Mouse (Mus musculus) kidney, embryonic 14.5 days (tissue): Measurements from ENCODE around the gene Jade3. TPM values are rescaled to one million over a fixed set of nuclear protein-coding genes. Genes with fewer than 3 reads are reported as not detected.
"Not testable (repeated sequence)": the region's sequence is repeated elsewhere in the genome, so short reads cannot be mapped to it uniquely, and the experiment has no call there.

Experiments
- ATAC-seq: fragments of 200-750 bp; cut with Nextera tagmentation; 2 replicates; pipeline ENCODE4 v1.8.0; 2017; ENCODE audit warnings: moderate number of reproducible peaks, mild to moderate bottlenecking, moderate TSS enrichment, moderate library complexity; ENCODE audit not compliant: low FRiP score, low TSS enrichment
- H3K27ac ChIP-seq: fragments of 300-500 bp; sonication (generic); 2 replicates; pipeline ENCODE4 v1.5.1; 2014; ENCODE audit warnings: low read depth, mild to moderate bottlenecking, low read length, moderate library complexity, mixed read lengths
- H3K27me3 ChIP-seq: fragments of 300-500 bp; sonication (generic); 2 replicates; pipeline ENCODE4 v1.6.1; 2014; ENCODE audit warnings: mild to moderate bottlenecking, low read length; ENCODE audit not compliant: control insufficient read depth, insufficient read depth
- H3K36me3 ChIP-seq: fragments of 300-500 bp; sonication (generic); 2 replicates; pipeline ENCODE4 v1.6.1; 2014; ENCODE audit warnings: low read length, mixed read lengths; ENCODE audit not compliant: control insufficient read depth, insufficient read depth
- H3K4me1 ChIP-seq: fragments of 300-500 bp; sonication (generic); 2 replicates; pipeline ENCODE4 v1.6.1; 2014; ENCODE audit warnings: low read length, mixed read lengths; ENCODE audit not compliant: control insufficient read depth, insufficient read depth
- H3K4me2 ChIP-seq: fragments of 300-500 bp; sonication (generic); replicated peaks from 2 replicates; pipeline ENCODE4 v1.6.1; 2014; ENCODE audit warnings: low read depth, mild to moderate bottlenecking, low read length
- H3K4me3 ChIP-seq: fragments of 300-500 bp; sonication (generic); 2 replicates; pipeline ENCODE4 v1.5.1; 2014; ENCODE audit warnings: mild to moderate bottlenecking, low read length
- H3K9ac ChIP-seq: fragments of 300-500 bp; sonication (generic); 2 replicates; pipeline ENCODE4 v1.6.1; 2014; ENCODE audit warnings: low read depth, mild to moderate bottlenecking, low read length, moderate library complexity
- H3K9me3 ChIP-seq: fragments of 300-500 bp; sonication (generic); 2 replicates; pipeline ENCODE4 v1.6.1; 2016; ENCODE audit warnings: low read length; ENCODE audit not compliant: control insufficient read depth
- WGBS: fragments of 180-500 bp; shearing (Covaris S2); extraction: QIAGEN DNeasy Blood & Tissue Kit; methylation state at CpG from one replicate; pipeline ENCODE4 v1.1.7; 2014; 5-methylcytosine and 5-hydroxymethylcytosine counted together
- polyA plus RNA-seq: library from polyadenylated mRNA; unstranded; fragments of >200 nt; fragmentation: Nextera tagmentation; extraction: Ambion mirVana; gene quantifications from 2 replicates; pipeline ENCODE4 v1.2.1, GENCODE M21; 2014

The Jade3 gene
- polyA plus RNA-seq: 6.4 and 12.8 TPM in 2 replicates

DNA sequence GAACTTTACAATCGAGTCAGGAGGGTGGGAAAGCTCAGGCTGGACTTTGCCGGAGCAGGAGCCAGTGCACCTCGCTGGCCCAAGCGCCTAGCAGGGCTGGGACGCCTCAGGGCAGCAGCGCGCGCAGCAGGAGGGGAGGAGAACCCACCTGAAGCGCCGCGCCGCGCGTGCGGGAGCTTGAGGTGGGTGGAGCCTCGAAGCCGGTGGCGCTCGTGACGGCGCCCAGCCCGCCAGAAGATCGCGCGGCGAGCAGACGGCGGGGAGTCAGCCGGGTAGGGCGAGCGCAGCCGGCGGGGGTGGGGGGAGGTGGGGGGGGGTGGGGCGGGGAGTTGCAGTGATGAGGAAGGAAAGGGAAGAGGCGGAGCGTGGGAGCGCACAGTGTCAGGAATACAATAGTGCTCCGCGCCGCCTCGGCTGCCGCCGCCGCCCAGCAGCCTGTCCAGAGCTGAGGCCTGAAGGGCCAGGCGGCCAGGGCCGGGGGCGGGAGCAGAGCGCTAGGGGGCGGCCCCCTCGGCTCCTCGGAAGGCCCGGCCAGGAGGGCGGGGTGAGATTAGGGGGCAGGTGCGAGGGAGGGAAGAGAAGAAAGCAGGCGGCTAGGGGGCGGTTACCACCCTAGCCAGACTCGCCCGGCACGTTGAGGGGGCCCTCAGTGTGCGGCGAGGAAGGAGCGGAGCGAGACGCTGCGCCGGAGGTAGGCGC lies at the start of gene Jade3:
Gene Jade3, plus strand, starts transcription at position 549 of the 699 bp plus-strand sequence.
- peak within 1 kb of the TSS; percentile 69 for H3K9ac ChIP-seq
- H3K27me3 ChIP-seq: no peaks in the 10 kb centered on the region
- H3K4me2 ChIP-seq: peak within 1 kb of the TSS; percentile 47
- no peaks in the 10 kb centered on the region for H3K4me1 ChIP-seq
- no peaks in the 10 kb centered on the region; the same call in 1 of the 2 replicates for H3K36me3 ChIP-seq
- WGBS: 22% methylated on average over 39 of the region's 67 CpGs
- H3K9me3 ChIP-seq: no peaks in the 10 kb centered on the region
- H3K4me3 ChIP-seq: peak within 1 kb of the TSS; percentile 61
- H3K27ac ChIP-seq: peak within 1 kb of the TSS; percentile 67; the same call in 1 of the 2 replicates
- ATAC-seq: peak; percentile 98

DNA sequence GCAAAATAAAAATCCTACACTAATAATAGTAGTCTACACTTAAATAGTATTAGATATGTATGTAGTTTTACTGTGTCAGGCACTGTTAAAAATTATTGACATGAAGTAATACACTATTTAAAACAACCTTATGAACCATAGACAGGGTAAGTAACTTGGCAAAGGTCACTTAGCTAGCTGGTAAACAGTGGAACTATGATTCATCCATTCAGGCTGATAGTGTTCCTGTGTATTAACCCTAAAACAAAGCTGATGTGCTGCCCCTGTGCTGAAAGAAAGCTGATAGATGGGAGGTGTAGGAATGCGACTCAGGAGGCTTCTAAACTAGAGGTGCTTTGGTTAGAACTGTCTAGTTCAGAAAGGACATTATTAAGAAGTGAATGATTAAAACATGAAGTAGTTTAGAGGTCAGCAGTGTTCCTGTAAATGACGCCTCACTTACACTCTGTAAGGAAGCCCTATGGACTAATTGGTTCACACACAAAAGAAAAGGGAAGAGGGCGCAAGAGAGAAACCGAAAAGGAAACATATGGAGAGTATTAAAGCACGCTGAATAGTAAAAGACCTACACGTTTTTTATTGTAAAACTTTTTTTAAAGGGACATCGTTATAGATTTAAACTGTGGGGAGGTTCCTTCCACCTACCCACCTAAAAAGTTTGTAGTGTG lies 46.0 kb upstream of the Jade3 start:
- WGBS: 82% methylated on average over 7 of the region's 7 CpGs

DNA sequence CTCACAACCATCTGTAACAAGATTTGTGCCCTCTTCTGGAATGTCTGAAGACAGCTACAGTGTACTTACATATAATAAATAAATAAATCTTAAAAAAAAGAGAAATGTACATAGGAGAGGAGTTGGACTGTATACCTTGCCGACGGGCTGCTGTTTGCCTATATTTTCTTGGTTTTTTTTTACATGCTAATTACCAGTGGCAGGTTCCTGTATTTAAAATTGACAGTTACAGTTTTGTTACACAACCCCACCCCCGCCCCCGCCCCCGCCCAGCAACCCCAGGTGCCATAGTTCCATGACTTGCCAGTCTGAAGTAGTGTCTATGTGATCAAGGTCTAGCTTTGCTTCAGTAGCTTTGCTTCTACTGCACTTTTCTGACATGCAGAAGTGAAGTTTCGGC lies 43.2 kb upstream of the Jade3 start:
- H3K9me3 ChIP-seq: no peaks in the 10 kb centered on the region
- H3K36me3 ChIP-seq: no peaks in the 10 kb centered on the region; the same call in 1 of the 2 replicates
- H3K4me1 ChIP-seq: no peaks in the 10 kb centered on the region
- 88% methylated on average over 6 of the region's 6 CpGs for WGBS
- no peak overlapping the region for H3K27ac ChIP-seq
- no peak overlapping the region for H3K4me3 ChIP-seq
- H3K4me2 ChIP-seq: no peak overlapping the region
- no peaks in the 10 kb centered on the region for H3K27me3 ChIP-seq
- H3K9ac ChIP-seq: no peak overlapping the region
- ATAC-seq: no peak

More for the DNA sequence above, 46.0 kb upstream of the Jade3 start:
- no peaks in the 10 kb centered on the region for H3K9me3 ChIP-seq
- H3K4me1 ChIP-seq: no peaks in the 10 kb centered on the region
- H3K4me3 ChIP-seq: no peak overlapping the region
- no peaks in the 10 kb centered on the region for H3K27me3 ChIP-seq
- H3K36me3 ChIP-seq: no peaks in the 10 kb centered on the region; the same call in 1 of the 2 replicates
- no peak overlapping the region for H3K9ac ChIP-seq
- H3K27ac ChIP-seq: no peak overlapping the region
- no peak overlapping the region for H3K4me2 ChIP-seq
- ATAC-seq: no peak

DNA sequence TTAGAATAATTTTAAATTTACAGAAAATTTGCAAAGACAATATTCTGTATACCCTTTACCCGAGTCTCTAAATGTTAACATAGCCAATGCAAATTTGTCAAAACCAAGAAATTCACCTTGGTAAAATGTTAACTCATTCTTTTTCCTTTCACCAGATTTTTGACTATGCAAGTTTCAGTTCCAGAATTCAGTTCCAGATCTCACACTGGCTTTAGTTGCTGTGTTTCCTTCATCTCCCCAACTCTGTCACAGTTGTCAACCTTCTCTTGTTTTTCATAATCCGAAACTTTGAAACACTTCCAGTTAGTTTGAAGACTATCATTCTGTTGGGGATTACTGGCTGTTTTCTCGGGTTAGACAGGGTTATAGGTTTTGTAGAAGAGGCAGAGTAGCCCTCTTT lies 38.5 kb upstream of the Jade3 start:
- Histone ChIP-seq H3K4me1 (no peaks in the 10 kb centered on the region), H3K36me3 (no peaks in the 10 kb centered on the region; the same call in 1 of the 2 replicates), H3K9me3 (no peaks in the 10 kb centered on the region), H3K27me3 (no peaks in the 10 kb centered on the region), H3K4me2 (no peak overlapping the region), H3K27ac (no peak overlapping the region), H3K9ac (no peak overlapping the region), H3K4me3 (no peak overlapping the region)
- 71% methylated on average over 3 of the region's 3 CpGs for WGBS
- no peak for ATAC-seq

DNA sequence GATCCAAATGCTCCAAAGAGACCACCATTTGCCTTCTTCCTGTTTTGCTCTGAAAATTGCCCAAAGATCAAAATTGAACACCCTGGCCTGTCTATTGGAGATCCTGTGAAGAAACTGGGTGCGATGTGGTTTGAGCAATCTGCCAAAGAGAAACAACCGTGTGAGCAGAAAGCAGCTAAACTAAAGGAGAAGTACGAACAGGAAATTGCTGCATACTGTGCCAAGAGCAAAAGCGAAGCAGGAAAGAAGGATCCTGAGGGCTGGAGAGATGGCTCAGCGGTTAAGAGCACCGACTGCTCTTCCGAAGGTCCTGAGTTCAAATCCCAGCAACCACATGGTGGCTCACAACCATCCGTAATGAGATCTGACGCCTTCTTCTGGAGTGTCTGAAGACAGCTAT lies 33.5 kb upstream of the Jade3 start:
- not testable (repeated sequence) for H3K27me3 ChIP-seq, H3K9ac ChIP-seq, H3K4me2 ChIP-seq, H3K36me3 ChIP-seq, H3K4me1 ChIP-seq, H3K9me3 ChIP-seq, H3K27ac ChIP-seq, H3K4me3 ChIP-seq, ATAC-seq
- 87% methylated on average over 9 of the region's 9 CpGs for WGBS

DNA sequence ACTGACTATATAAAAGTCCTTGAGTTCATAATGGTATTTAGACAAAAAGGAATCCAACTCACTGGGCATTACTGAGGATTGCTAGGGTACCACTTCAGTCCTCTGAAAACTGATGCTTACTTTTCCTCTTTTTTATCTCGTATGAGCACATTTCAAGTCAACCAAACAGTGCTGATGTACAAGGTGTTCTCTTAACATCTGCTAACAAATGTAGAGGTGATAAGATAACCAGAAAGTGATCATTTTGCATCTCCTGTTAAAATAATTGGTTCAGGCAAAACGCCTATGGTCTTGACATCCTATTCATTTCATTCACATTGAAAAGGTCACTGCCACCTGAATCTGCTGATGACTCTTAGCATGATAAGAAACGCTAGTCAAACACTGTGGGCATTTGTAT lies 32.5 kb upstream of the Jade3 start:
- Histone ChIP-seq H3K9ac (no peak overlapping the region), H3K27me3 (no peaks in the 10 kb centered on the region), H3K9me3 (no peaks in the 10 kb centered on the region), H3K27ac (no peak overlapping the region), H3K4me3 (no peak overlapping the region), H3K4me1 (no peaks in the 10 kb centered on the region), H3K4me2 (no peak overlapping the region), H3K36me3 (no peaks in the 10 kb centered on the region)
- no peak for ATAC-seq
- 84% methylated on average over 3 of the region's 3 CpGs for WGBS

DNA sequence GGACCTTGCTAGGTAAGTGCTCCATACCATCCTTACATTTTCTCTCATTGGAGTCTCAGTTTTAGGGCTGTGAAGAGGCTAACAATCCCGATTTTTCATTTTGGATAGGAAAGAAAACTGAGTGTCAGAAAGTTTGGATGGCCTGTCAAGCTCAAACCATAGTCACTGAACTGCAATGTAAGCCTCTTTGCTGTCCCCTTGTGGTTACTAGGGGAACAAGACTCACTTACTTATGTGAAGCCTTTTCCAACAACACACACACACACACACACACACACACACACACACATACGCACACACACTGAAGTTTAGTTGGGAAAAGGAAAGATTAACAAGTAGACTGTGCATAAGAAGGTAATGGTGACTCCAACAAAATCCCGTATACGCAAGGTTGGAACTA lies 21.4 kb upstream of the Jade3 start:
- Histone ChIP-seq H3K4me3 (no peak overlapping the region), H3K9me3 (no peaks in the 10 kb centered on the region), H3K4me1 (no peaks in the 10 kb centered on the region), H3K27me3 (no peaks in the 10 kb centered on the region), H3K9ac (no peak overlapping the region), H3K36me3 (no peaks in the 10 kb centered on the region), H3K27ac (no peak overlapping the region), H3K4me2 (no peak overlapping the region)
- WGBS: 83% methylated on average over 4 of the region's 4 CpGs
- ATAC-seq: no peak

DNA sequence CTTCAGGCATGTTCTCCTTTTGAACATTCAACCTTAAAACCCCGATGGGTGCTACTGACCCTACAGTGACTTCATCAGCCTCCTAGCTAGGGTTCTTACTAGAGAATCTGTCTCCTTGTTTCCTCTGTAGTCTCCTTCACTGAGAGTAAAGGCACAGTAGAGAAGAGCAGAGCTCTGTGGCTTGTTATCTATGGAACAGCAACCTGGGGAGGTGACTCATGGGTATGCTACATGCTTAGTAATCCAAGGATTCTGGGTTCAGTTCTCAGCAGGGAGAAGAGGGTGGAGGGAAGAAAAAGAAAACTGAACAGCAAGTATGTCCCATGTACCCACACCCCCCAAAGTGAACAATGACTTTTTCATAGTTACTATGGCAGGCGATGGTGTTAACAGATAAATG lies 18.6 kb upstream of the Jade3 start:
- Histone ChIP-seq H3K36me3 (no peaks in the 10 kb centered on the region), H3K4me2 (no peak overlapping the region), H3K9ac (no peak overlapping the region), H3K27ac (no peak overlapping the region), H3K27me3 (no peaks in the 10 kb centered on the region), H3K4me1 (no peaks in the 10 kb centered on the region), H3K4me3 (no peak overlapping the region), H3K9me3 (no peaks in the 10 kb centered on the region)
- 90% methylated on average over 2 of the region's 2 CpGs for WGBS
- ATAC-seq: no peak

DNA sequence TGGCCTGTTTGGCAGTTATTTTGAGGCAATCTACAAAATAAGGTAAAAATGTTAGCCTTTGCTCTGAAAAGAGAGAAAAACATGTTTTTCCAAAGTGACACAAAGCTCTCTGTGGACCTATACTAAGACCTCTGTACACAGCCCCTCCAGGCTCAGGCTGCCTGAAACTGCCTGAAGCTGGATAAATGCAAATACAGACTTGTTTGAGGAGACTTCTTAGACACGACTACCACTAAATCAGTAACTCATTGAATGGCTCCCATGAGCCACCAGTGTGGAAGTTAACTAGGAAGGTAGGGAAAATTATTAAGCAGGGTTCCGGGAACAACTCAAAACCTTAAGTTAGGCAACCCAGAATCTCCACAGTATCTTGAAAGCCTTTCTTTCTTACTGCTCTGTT lies 17.8 kb upstream of the Jade3 start:
- Histone ChIP-seq H3K4me2 (no peak overlapping the region), H3K27ac (no peak overlapping the region), H3K4me1 (no peaks in the 10 kb centered on the region), H3K27me3 (no peaks in the 10 kb centered on the region), H3K36me3 (no peaks in the 10 kb centered on the region), H3K9ac (no peak overlapping the region), H3K4me3 (no peak overlapping the region), H3K9me3 (no peaks in the 10 kb centered on the region)
- WGBS: 83% methylated on average over 2 of the region's 2 CpGs
- ATAC-seq: no peak
